ENCODE assay signal across 8 mouse cellular contexts in the genomic region with DNA sequence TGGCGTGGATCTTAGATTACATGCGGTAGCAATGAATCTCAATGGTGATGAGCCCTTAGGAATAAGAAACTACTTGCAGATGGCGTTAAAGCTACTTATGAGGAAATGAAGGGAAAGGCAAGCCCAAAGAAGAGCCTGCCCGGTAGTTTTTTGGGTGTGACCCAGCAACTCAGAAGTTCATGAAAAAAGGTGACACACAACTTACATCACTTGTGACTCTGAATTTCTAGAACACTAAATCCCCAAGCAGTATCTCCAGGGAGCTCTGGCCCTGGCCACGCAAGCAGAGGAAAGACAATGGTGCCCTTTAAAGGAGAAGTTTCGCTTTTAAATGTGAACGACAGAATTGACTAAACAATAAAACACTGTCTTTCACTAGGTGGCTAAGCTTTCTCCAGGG. TPM values are rescaled to one million over a fixed set of nuclear protein-coding genes. Genes with fewer than 3 reads are reported as not detected.
A peak's percentile ranks its signal among the peaks of the same experiment; 100 is the strongest.
DNase-seq lines count a peak whose midpoint lies in the region; ATAC-seq and TF ChIP-seq lines count a peak whose summit lies in the region.

No protein-coding gene starts in this region.

- H3K9me3 ChIP-seq in limb, embryonic 13.5 days = no peaks in the 10 kb centered on the region
- no peaks in the 10 kb centered on the region for H3K9me3 ChIP-seq in stomach, embryonic 14.5 days (ENCODE audit: control insufficient read depth, low read depth, low read length)

- peaks cover 58% of the 10 kb centered on the region for H3K36me3 ChIP-seq in limb, embryonic 13.5 days
- peaks cover 44% of the 10 kb centered on the region for H3K36me3 ChIP-seq in stomach, embryonic 14.5 days (ENCODE audit: control insufficient read depth, insufficient read depth, low read length)

- H3K4me1 ChIP-seq in cerebellum, adult 2 months (ENCODE audit: control insufficient read depth, insufficient read depth, low read length) = peaks cover 7% of the 10 kb centered on the region
- H3K4me1 ChIP-seq in limb, embryonic 13.5 days = peaks cover 30% of the 10 kb centered on the region
- peaks cover 14% of the 10 kb centered on the region for H3K4me1 ChIP-seq in stomach, embryonic 14.5 days (ENCODE audit: control insufficient read depth, insufficient read depth, low read length)

- WGBS in cerebellum, adult 2 months = 6% methylated on average over 7 of the region's 7 CpGs
- WGBS in limb, embryonic 13.5 days = 11% methylated on average over 7 of the region's 7 CpGs
- 11% methylated on average over 7 of the region's 7 CpGs for WGBS in stomach, embryonic 14.5 days

- H3K27ac ChIP-seq in cerebellum, adult 2 months (ENCODE audit: insufficient read depth, low read length) = peak overlapping the region; percentile 72
- peak overlapping the region; percentile 89 for H3K27ac ChIP-seq in limb, embryonic 13.5 days
- H3K27ac ChIP-seq in stomach, embryonic 14.5 days (ENCODE audit: low read length) = peak overlapping the region; percentile 90

- peak overlapping the region; percentile 84 for H3K9ac ChIP-seq in limb, embryonic 13.5 days
- H3K9ac ChIP-seq in stomach, embryonic 14.5 days (replicated peaks; ENCODE audit: low read depth, low read length) = peak overlapping the region; percentile 66

- no peak for TF ChIP-seq POLR2A in cerebellum, adult 2 months (IDR thresholded peaks at IDR 0.05; ENCODE audit: borderline replicate concordance, insufficient read depth, low read length)

- no peaks in the 10 kb centered on the region for H3K27me3 ChIP-seq in cerebellum, adult 2 months (ENCODE audit: control insufficient read depth, insufficient read depth, low read length)
- no peaks in the 10 kb centered on the region for H3K27me3 ChIP-seq in limb, embryonic 13.5 days
- H3K27me3 ChIP-seq in stomach, embryonic 14.5 days (ENCODE audit: control insufficient read depth, insufficient read depth, low read length) = no peaks in the 10 kb centered on the region

- H3K4me3 ChIP-seq in cerebellum, adult 2 months (replicated peaks; ENCODE audit: insufficient read depth, low read depth, low read length) = peak overlapping the region; percentile 99
- peak overlapping the region; percentile 90 for H3K4me3 ChIP-seq in limb, embryonic 13.5 days
- H3K4me3 ChIP-seq in stomach, embryonic 14.5 days (ENCODE audit: low read depth, low read length) = peak overlapping the region; percentile 75

- peak overlapping the region; percentile 87 for H3K4me2 ChIP-seq in limb, embryonic 13.5 days (replicated peaks)
- peak overlapping the region; percentile 78 for H3K4me2 ChIP-seq in stomach, embryonic 14.5 days (replicated peaks; ENCODE audit: low read depth, low read length)

- no peak for DNase-seq in cerebellum, adult 2 months
- no peak for DNase-seq in cerebellum, adult 9-11 months
- DNase-seq in ovary, postnatal 36 days (ENCODE audit: low spot score) = peak; percentile 3
- no peak for DNase-seq in ovary, postnatal 10 days (ENCODE audit: low spot score)
- DNase-seq in urinary bladder, postnatal 25 days (ENCODE audit: low spot score) = no peak
- DNase-seq in urinary bladder, postnatal 4 days (ENCODE audit: low spot score in 2 of 2) = no peak

- no peak for TF ChIP-seq CTCF in cerebellum, adult 2 months (IDR thresholded peaks at IDR 0.05; ENCODE audit: borderline replicate concordance, insufficient read depth, low read depth, low read length)

- no peak for ATAC-seq in limb, embryonic 13.5 days (ENCODE audit: low FRiP score, low read depth)
- no peak for ATAC-seq in stomach, embryonic 14.5 days (ENCODE audit: insufficient number of reproducible peaks, insufficient read depth, low FRiP score, low read depth)

RNA-seq across cellular contexts. Expression of gene Surf6, which starts 0.6 kb away (rescaled TPM):
- 24.0 and 25.2 TPM in 2 replicates for polyA plus RNA-seq in cerebellum, adult 2 months (2012; rRNA removed)
- polyA plus RNA-seq in limb, embryonic 13.5 days (2015; fragmentation: Nextera tagmentation; extraction: Ambion mirVana) = 30.7 and 31.5 TPM in 2 replicates
- 17.0 and 18.4 TPM in 2 replicates for polyA plus RNA-seq in stomach, embryonic 14.5 days (2014; fragmentation: Nextera tagmentation; extraction: Ambion mirVana)

RNA-seq across cellular contexts. Expression of gene Med22, which starts 7.2 kb away (rescaled TPM):
- polyA plus RNA-seq in cerebellum, adult 2 months (2012; rRNA removed) = 56.6 and 58.1 TPM in 2 replicates
- 58.7 and 59.1 TPM in 2 replicates for polyA plus RNA-seq in limb, embryonic 13.5 days (2015; fragmentation: Nextera tagmentation; extraction: Ambion mirVana)
- polyA plus RNA-seq in stomach, embryonic 14.5 days (2014; fragmentation: Nextera tagmentation; extraction: Ambion mirVana) = 30.3 and 31.1 TPM in 2 replicates

RNA-seq across cellular contexts. Expression of gene Rpl7a, which starts 7.3 kb away (rescaled TPM):
- polyA plus RNA-seq in cerebellum, adult 2 months (2012; rRNA removed) = 670 and 676 TPM in 2 replicates
- 647 and 667 TPM in 2 replicates for polyA plus RNA-seq in limb, embryonic 13.5 days (2015; fragmentation: Nextera tagmentation; extraction: Ambion mirVana)
- 712 and 713 TPM in 2 replicates for polyA plus RNA-seq in stomach, embryonic 14.5 days (2014; fragmentation: Nextera tagmentation; extraction: Ambion mirVana)

RNA-seq across cellular contexts. Expression of gene Surf2, which starts 12.9 kb away (rescaled TPM):
- polyA plus RNA-seq in cerebellum, adult 2 months (2012; rRNA removed) = 58.6 and 60.9 TPM in 2 replicates
- polyA plus RNA-seq in limb, embryonic 13.5 days (2015; fragmentation: Nextera tagmentation; extraction: Ambion mirVana) = 42.0 and 48.8 TPM in 2 replicates
- polyA plus RNA-seq in stomach, embryonic 14.5 days (2014; fragmentation: Nextera tagmentation; extraction: Ambion mirVana) = 33.2 and 36.8 TPM in 2 replicates

RNA-seq across cellular contexts. Expression of gene Surf1, which starts 13.0 kb away (rescaled TPM):
- polyA plus RNA-seq in cerebellum, adult 2 months (2012; rRNA removed) = 153 and 159 TPM in 2 replicates
- polyA plus RNA-seq in limb, embryonic 13.5 days (2015; fragmentation: Nextera tagmentation; extraction: Ambion mirVana) = 58.1 and 58.7 TPM in 2 replicates
- polyA plus RNA-seq in stomach, embryonic 14.5 days (2014; fragmentation: Nextera tagmentation; extraction: Ambion mirVana) = 50.4 and 52.4 TPM in 2 replicates
